Mouse (Mus musculus): ENCODE measurements around the gene Defb15. TPM values are rescaled to one million over a fixed set of nuclear protein-coding genes. Genes with fewer than 3 reads are reported as not detected.

The Defb15 gene
- not detected in 2 replicates for polyA plus RNA-seq (2012; rRNA removed)

DNA sequence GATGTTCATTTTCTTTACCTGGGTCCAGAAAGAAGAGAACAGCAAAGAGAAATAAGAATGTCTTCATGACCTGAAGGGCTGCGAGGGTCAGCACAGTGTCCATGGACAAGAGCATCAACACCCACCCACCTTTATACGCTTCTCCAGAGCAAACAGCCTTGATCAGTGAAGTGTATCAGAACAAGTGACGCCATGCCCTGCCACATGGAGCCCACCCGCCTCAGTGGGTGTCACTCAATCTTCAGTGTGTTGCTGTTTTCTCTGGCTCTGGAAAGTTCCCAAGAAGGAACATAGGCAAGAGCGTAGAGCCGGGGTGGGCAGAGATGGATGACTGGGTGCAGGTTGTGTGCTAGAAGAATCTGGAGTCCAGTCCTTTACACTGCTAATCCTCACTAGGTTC lies at the start of gene Defb15:
Gene Defb15 (minus strand): TSS at position 101 of the 400 bp plus-strand sequence.

DNA sequence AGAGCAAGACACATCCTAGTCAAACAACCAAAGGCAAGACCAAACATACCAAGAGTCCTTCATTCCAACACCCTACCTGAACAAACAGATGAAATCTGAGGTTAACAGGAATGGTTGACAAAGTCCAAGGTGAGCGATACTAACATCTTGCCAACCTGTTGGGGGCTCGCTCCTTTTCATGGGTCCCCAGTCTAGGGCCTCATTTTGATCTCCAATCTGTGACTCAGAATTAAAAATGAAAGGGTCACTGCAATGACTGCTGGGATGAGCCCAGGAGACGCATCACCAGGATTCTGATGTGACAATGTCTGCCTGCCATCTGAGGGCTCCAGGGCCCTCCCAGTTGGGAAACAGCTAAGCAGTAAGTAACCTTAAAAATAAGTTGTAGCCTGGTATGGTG lies 37.0 kb upstream of the Defb15 start, which contains the start of gene Ccdc70:
Gene Ccdc70 (plus strand): TSS at position 301 of the 400 bp plus-strand sequence.

DNA sequence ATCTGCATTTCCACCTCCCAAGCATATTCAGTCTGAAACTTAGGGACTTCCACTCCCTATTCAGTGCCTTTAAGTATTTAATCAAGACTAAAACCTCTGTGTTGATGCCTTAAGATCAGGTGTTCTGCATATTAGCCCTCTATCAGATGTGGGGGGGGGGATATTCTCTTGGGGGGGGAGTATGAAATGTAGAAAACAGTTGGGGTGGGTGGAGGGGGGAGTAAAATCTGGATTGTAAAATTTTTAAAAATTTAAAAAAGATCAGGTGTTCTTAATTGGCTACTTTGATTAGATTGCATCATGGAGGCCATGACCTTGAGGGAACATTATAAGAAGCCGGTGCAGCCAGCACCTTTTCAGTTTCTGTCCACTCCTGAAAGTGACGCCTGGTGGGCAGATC lies 25.9 kb upstream of the Defb15 start, which contains the start of gene Fam90a1a:
Gene Fam90a1a (plus strand): TSS at position 301 of the 400 bp plus-strand sequence.

DNA sequence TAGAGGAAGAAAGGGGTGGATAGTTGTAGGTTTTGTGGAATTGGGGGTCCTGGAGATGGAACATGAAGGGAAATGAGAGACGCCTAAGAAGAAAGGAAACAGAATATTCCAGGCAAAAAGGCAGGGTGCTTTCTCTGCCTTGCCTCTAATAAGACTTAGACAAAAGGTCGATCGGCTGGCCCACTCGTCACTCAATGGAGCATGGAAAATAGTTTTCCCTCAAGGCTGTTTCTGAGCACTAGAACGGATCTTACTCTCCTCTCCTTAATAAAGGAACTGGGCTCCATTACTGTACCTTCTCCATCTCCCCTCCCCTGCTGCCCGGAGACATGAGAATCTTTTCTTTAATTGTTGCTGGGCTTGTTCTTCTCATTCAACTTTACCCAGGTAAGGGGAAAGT lies 14.0 kb upstream of the Defb15 start, which contains the start of gene Defb13:
Gene Defb13 (plus strand): TSS at position 301 of the 400 bp plus-strand sequence.

DNA sequence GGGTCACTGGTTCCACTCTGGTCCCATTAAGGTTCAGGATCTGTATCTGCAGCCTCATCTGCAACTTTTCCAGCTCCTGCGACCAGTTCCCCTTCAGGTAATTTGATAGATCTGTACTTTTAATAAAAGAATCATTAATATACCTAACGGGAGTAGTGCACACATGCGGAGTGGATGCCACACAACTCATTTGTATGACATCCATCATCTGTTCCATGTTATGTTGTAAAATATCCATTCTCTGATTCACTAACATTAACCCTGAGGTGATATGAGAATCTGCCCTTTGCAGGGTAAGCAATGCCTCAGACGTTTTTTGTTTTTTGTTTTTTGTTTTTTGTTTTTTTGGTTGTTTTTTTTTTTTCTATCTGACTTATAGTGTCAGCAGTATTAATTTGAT lies 5.5 kb upstream of the Defb15 start, which contains the start of gene Defb35:
Gene Defb35 (plus strand): TSS at position 301 of the 400 bp plus-strand sequence.

DNA sequence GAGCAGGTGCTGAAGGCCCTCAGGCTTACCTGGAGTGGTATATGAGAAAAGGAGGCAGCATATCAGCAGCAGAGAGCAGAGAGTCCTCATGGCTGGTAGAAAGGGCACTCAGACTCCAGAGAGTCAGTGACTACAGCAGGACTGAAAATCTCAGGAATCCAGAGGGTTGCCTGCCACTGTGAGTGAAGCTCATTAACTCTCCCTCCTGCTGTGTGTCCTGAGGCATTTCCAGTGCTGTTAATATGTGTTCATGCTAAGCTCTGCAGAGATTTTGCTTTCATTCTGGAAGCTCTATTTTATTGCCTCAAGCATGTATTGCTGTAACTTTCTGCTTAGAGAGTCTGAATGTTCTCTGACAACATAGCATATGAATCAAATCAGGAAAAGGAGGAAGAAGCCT lies 26.2 kb downstream of the Defb15 start, which contains the start of gene Defb11:
Gene Defb11 (minus strand): TSS at position 123 of the 400 bp plus-strand sequence.

DNA sequence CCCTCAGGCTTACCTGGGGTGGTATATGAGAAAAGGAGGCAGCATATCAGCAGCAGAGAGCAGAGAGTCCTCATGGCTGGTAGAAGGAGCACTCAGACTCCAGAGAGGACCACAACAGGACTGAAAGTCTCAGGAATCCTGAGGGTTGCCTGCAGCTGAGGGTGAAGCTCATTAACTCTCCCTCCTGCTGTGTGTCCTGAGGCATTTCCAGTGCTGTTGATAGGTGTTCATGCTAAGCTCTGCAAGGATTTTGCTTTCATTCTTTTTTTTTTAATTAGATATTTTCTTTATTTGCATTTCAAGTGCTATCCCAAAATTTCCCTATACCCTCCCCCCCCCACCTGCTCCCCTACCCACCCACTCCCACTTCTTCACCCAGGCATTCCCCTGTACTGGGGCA lies 47.2 kb downstream of the Defb15 start, which contains the start of gene Defb9:
Gene Defb9 (minus strand): TSS at position 101 of the 400 bp plus-strand sequence.

Other genes starting within 250 kb of the Defb15 start
- not detected in 2 replicates for gene AY761184, start 229.1 kb downstream of the Defb15 start, polyA plus RNA-seq (2012; rRNA removed)
- not detected in 2 replicates for gene Defa24, start 198.2 kb downstream of the Defb15 start, polyA plus RNA-seq (2012; rRNA removed)
- gene Defb50, start 109.2 kb downstream of the Defb15 start, polyA plus RNA-seq (2012; rRNA removed), result not detected in 2 replicates
- gene Defb2, start 92.8 kb downstream of the Defb15 start, polyA plus RNA-seq (2012; rRNA removed), result not detected in 2 replicates
- gene Defb10, start 73.8 kb downstream of the Defb15 start, polyA plus RNA-seq (2012; rRNA removed), result not detected in 2 replicates
- gene Defb9, start 47.3 kb downstream of the Defb15 start, polyA plus RNA-seq (2012; rRNA removed), result not detected in 2 replicates
- 5.7 and 12.0 TPM in 2 replicates for gene Defb11, start 26.3 kb downstream of the Defb15 start, polyA plus RNA-seq (2012; rRNA removed)
- not detected in 2 replicates for gene Defb35, start 5.6 kb upstream of the Defb15 start, polyA plus RNA-seq (2012; rRNA removed)
- gene Defb13, start 14.1 kb upstream of the Defb15 start, polyA plus RNA-seq (2012; rRNA removed), result not detected in 2 replicates
- gene Fam90a1a, start 26.0 kb upstream of the Defb15 start, polyA plus RNA-seq (2012; rRNA removed), result not detected in 2 replicates
- not detected in 2 replicates for gene Ccdc70, start 37.1 kb upstream of the Defb15 start, polyA plus RNA-seq (2012; rRNA removed)
- 2.8 TPM in 2 replicates for gene Atp7b, start 127.6 kb upstream of the Defb15 start, polyA plus RNA-seq (2012; rRNA removed)
- gene Alg11, start 128.0 kb upstream of the Defb15 start, polyA plus RNA-seq (2012; rRNA removed), result 10.8 and 12.2 TPM in 2 replicates
- gene Nek5, start 192.3 kb upstream of the Defb15 start, polyA plus RNA-seq (2012; rRNA removed), result 0.79 and 1.2 TPM in 2 replicates
- gene Nek3, start 233.7 kb upstream of the Defb15 start, polyA plus RNA-seq (2012; rRNA removed), result 7.2 and 9.2 TPM in 2 replicates